Mouse (Mus musculus) cerebral cortex, adult 2 months (tissue): ENCODE data around the gene C87414.

Experiments used
- WGBS: fragments of 180-500 bp; shearing (Covaris S2); methylation state at CpG from one replicate; pipeline ENCODE4 v1.1.7; 2018; 5-methylcytosine and 5-hydroxymethylcytosine counted together

C87414 gene

DNA sequence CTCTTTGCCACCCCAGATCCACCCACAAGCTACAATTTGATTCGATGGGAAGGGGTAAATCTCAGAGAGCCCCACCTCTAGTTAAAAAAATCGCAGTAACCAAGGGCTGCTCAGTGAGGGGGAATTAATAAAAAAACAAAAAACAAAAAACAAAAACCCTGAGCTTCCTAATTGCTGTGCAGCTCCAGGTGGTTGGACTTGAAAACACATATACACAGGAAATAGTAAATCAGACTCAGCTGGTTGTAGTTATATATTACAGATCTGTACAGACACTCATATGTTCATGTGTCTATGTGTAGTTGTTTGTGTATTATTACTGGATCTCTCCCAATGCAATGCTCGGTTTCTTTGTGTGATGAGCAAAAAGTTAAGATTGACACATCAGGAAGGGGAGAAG, at the start of gene C87414:
Gene C87414 (minus strand): TSS at position 101 of the 400 bp plus-strand sequence.
- WGBS, result 100% methylated on average over 1 of the region's 3 CpGs

DNA sequence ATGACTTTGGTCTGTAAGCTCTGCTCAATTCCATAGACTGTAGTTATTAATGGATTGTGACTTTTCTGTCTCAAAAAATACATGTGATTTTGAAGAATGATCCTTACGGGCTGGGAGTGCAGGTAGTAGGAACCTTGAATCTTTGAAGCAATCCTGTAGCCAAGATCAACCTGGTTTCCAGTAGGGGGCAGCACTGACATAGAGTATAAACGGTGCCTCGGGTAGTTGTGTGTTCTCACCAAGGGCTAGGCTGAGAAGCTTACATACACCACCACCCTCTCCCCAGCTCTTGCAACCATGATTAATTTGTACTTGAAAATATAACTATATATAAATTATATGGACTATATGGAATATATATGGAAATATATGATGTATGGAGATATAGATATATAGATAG, 13.3 kb upstream of the C87414 start:
- 78% methylated on average over 3 of the region's 3 CpGs for WGBS
